Mouse (Mus musculus) layer of hippocampus, postnatal 25 days (tissue): ENCODE measurements around the gene Tmem50a. TPM values are rescaled to one million over a fixed set of nuclear protein-coding genes. Genes with fewer than 3 reads are reported as not detected.
"Not testable (repeated sequence)": the region's sequence is repeated elsewhere in the genome, so short reads cannot be mapped to it uniquely, and the experiment has no call there.

Source experiments
- DNase-seq, 2 experiments: peaks; one replicate each; pipeline ENCODE4 v3.0.0; 2022; ENCODE audit warnings: mixed read lengths in 2 of 2, low spot score in 1 of 2; ENCODE audit errors: extremely low spot score in 1 of 2
- total RNA-seq, 2 experiments: library from RNA; stranded (reverse); gene quantifications; 2 replicates each; pipeline ENCODE4 v1.2.3; 2021

The Tmem50a gene
- total RNA-seq, 2 experiments from 2014 or later: 107 to 122 TPM

DNA sequence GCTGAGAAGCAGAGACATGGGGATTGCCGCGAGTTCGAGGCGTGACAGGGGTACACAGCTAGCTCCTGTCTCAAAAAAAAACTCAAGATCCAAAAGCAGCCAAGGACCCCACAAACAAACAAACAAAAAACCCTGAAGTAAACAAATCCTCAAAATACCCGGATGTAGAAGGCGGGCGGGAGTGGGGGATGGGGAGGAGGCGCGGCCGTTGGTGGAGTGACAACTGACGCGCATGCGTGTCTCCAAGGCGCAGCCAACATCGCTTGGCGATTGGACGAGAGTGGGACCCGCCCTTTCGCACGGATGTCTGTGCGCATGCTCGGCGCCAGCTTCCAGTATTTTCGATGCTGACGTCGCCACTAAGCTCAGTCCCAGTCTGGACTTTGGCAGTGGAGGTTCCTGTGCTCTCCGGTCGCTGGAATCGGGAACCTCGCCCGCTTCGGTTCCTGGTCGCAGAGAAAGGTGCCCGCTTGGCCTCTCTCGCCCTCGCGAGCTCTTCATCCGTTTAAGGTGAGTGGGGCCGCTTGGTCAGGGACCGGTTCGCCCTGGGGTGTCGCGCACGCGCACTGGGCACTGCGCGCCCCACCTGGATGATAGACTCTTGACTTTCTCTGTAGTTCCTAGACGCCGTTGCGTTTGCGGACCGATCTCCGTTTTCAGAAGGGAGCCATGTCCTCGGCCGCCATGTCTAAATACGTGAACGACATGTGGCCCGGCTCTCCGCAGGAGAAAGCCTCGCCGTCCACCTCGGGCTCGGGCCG is 8.6 kb upstream of the Tmem50a start, which contains the start of gene Rsrp1:
TSS of gene Rsrp1 (plus strand) at position 335 of the 761 bp plus-strand sequence.
- DNase-seq: peak; percentile 90 to 91

DNA sequence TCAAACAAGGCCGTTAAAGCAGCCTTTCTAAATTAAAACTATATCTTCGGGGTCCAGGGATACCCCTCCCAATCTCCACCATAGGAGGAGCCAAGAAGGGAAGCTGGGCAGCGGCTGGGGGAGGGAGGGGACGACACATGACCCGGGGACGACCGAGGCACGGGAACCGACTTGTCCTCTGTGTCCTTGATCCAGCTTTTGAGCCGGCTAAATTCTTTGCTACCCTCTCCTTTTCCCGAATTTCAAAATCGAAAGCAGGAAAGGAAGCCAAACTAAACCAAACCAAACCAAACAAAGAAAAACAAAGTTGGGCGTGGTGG is 8.1 kb upstream of the Tmem50a start:
- peak in 1 of 2 experiments; percentile 45 for DNase-seq

DNA sequence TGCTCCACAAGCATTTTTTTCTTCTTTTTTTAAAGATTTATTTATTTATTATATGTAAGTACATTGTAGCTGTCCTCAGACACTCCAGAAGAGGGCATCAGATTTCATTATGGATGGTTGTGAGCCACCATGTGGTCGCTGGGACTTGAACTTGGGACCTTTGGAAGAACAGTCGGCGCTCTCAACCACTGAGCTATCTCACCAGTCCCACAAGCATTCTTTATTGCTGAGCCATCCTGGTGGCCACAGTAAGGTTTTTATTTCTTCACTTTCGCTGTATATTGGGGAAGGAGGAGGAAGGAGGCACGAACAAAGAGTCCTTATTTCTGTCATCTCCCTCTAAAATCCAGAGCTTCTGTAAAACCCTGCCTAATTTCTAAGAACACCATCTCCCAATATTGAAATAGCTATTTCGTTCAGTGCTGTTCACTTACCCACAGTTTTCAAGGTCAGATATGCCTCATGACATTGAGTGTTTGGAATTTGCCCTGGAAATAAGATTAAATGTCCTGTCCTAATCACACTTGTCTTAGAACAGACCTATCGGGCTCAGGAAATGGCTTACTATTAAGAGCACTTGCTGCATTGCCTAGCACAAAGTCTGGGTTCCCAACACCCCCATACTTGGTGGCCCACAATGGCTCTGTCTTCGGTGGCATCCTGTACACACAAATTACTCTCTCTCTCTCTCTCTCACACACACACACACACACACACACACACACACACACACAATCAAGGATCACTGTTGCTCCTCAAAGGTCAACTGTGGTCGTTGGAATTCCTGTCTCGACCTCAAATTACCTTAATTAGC is 7.5 kb upstream of the Tmem50a start:
- no peak for DNase-seq

DNA sequence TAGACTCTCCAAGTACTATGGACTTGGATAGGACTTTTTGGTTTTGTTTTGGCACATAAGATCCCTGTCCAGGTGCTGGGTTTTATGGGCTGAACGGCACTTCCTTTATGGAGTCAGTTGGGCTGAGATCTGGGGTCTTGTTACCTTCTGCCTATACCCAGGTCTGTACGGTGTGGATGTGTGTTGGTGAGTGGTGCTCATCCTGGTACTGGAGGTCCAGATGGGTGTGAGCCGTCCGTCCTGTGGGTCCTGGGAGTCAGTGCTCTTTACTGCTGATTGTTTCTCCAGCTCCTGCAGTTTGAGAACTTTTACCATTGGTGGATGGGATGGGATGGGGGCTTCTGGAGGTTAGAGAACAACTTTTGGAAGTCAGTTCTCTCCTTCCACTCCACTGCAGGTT is 6.9 kb upstream of the Tmem50a start:
- DNase-seq: no peak

DNA sequence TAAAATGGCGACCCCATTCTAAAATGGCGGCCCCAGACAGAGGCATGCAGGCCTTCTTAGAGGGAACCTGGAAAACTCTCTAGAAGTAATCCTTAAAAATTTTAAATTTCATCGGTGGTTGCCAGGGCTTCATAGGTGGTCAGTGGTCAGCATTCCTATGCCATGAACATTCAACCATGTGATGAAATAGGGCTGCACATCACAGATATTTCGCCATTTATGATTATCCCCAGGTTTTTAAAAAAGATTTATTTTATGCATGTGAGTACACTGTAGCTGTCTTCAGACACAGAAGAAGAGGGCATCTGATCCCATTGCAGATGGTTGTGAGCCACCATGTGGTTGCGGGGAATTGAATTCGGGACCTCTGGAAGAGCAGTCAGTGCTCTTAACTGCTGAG is 5.8 kb upstream of the Tmem50a start:
- DNase-seq: no peak

DNA sequence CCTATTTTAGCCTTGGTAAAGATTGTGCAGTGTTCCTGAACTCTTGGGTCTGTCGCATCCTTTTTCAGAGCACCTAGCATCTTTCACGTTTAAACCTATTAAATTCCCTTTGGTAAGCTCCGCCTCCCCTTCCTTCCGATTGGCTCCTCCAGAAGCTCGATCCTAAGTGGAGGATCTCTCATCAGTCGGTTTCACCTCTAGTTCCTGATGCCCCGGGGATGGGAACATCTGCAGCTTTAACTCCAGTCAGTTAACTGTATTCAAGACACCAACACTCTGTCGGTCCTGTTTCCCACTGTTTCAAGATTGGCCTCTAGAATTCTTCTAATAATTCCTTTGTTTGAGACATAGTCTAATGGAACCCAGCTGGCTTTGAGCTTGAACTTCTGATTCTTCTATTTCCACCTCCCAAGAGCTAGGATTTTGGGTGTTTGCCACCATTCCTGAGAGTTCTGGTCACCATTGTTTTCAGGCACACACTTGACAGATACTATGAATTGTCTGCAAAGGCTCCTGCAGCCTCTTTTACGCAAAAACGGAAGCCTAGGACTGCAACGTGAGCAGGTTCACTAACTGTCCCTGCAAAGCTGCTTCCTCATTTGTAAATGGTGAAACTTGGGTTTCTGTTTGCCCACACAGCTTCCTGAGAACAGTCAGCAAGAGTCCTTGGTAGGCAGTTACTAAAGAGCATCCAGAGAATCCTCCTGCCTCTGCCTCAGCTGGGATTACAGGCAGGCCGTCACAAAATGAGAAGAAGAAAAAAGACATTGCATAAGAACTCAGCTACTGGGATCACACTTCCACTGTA is 5.1 kb upstream of the Tmem50a start:
- DNase-seq: no peak

DNA sequence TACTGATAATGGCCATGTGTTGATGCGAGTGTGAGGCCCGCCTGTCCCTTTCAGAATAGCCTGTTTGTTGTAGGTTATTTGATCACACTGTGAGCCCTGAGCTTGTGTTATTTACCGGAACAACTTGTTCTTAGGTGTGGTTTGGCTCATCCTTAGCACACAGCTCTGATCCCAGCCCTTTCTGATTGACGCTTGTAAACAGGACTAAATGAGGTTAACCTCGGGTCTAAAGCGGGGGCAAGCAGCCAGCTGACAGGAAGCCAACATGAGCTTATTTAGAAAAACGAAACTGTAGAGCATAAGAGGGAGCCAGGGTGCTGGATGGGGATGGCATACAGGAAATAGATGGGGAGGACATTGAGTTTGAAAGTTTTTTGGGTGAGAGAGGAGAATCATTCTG is 3.6 kb upstream of the Tmem50a start:
- no peak for DNase-seq

DNA sequence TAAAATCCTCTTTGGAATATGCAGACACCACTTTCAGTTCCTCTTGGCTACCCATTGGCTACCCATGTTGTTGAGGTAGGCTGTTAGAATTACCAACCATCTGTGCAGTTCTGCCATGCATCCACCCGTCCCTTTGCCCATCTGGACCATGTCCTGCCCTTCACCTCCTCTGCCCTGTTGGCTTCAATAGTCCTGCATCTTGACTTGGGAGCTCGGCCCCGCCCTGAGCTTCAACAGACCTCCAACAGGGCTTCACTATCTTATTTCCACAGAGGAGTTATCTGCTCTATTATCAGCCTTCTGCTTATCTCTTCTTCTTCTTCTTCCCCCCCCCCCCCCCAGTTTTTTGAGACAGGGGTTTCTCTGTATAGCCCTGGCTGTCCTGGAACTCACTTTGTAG is 2.4 kb upstream of the Tmem50a start:
- no peak for DNase-seq

DNA sequence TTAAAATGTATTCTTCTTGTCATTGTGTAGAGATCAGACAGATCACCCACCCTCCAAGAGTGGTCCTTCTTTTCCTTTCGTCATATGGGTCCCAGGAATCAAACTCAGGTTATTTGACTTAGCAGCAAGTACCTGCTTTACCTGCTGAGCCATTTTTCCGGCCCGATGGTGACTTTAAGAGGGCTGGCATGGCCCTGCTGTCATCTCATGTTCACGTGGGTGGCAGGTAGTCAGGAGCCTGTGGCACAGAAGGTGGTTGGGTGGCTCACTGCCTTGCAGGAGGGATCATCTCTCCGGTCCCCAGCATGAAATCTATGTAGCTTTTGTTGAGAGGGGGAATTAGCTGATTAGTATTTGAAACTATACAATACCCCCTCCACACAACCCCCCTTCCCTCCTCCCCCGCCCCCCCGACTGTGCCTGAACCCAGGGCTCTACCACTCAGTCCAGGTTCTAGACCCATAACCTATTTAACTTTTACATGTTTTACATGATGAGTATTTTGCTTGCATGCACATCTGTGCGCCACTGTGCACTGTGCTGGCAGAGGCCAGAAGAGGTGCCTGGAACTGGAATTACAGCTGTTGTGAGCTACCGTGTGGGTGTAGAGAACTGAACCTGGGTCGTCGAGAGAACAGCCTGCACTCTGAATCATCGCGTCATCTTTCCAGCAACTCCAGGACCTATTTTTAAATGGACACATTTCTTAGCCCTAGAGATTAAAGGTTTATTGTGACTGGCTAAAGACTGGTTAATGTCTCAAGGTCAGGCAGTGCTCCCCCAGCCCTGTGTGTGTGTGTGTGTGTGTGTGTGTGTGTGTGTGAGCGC is 613 bp upstream of the Tmem50a start:
- DNase-seq: no peak

DNA sequence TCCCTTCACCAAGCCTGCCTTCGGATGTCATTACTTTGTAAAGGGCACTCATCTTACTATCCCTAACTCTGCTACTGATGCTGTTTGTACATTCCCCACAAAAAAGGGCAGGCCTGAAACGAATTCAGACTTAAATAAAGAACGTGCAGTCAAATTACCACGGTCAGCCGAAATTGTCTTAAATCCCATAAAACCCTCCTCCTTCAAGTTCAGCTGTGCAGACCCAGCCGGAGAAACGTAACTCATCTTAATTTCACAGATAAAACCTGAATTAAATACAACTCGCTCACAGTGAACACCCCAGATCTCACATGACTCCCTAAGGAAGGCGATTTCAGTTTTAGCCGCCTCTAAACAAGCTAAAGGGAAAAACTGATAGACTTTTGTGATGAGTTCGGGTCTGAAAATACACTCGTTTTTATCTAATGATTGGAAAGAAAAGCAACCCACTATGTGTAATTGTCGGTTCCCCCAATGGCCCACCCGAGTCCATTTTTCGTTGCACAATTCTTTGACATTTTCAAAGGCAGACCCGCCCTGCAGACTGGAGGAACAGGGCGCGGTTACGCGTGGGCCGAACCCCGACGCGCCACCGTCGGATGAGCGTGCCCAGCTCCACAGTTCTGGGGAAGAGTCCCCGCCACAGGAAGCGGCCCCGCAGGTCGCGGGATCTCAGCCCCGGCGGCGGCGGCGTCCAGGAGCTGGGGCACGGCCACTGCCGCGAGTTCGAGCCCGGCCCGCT is 531 bp downstream of the Tmem50a start:
- DNase-seq: no peak

DNA sequence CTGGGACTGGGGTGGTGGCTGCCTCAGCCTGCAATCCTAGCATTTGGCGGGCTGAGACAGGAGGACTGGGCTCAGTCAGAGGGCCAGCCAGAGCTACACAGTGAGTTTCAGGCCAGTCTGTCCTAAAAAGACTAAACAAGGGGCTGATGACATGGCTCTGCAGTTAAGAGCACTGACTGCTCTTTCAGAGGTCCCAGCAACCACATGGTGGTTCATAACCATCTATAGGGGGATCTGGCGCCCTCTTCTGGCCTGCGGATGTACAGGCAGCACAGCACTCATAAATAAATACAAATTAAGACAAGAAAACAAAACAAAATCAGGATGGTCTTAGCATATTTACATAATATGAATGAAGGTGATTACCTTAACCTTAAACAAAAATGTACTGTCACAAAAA is 1.4 kb downstream of the Tmem50a start:
- DNase-seq: peak in 1 of 2 experiments; percentile 77

DNA sequence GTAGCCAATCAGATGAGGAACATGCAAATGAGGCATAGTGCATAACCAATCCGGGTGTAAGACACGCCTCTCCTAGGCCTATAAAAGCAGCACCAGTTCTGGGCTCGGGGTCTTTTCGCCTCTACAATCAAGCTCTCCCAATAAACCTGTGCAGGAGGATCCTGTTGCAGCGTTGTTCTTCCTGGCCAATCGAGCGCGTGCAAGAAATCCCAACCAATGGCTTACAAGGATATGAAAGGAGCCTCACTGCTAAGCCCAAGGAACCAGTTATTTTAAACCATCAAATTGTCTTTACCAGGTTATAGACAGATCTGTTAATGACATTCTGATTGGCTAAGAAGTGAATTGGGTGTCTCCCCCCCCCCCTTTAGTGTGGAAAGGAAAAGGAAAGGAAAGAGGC is 3.4 kb downstream of the Tmem50a start:
- not testable (repeated sequence) for DNase-seq

DNA sequence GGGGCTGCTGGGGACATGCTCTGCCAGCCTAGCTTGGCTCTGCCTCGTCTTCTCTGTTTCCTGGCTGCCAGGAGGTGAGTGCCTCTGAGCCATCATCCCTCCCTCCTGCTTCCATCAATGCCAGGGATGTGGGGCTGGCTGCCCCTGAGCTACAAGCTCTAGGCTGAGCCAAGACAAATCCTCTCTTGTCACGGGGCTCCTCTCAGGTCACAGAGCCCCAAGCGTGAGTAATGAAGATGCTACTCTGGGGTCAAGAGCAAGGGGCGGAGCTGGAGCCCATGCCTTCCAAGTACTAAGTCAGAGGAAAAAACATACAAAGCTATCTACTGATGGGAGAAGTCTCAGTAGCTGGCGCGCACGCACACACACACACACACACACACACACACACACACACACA is 11.8 kb downstream of the Tmem50a start:
- no peak for DNase-seq

DNA sequence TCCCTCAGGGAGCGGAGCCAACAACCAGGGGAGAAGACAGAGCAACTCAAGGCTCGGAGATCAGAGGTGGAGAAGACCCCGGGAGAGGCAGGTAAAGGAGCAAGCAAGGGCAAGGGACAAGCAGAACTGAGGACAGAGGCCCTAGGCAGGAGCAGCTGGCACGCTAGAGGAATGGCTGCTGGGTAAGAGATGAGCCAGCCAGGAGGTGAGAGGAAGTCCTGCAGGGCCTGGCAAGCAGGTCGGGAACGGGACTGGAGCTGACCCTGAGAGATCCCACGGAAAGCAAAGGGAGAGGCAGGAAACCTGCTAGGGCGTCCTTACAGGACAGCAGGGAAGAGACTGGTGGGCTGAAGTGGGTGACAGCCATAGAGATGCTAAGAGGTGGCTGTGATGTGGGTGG is 13.7 kb downstream of the Tmem50a start:
- DNase-seq: no peak

DNA sequence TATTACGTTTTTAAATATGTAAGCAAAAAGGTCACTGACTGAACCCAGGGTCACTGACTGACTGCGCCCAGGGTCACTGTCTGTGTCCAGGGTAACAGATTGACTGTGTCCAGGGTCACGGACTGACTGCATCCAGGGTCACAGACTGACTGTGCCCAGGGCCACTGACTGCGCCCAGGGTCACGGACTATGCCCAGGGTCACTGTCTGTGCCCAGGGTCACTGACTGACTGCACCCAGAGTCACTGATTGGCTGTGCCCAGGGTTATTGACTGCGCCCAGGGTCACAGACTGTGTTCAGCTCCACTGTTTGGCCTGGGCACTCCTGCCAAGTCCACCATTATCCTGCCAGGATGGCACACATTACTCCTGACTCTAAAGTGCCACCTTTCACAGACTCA is 17.6 kb downstream of the Tmem50a start:
- DNase-seq: no peak

DNA sequence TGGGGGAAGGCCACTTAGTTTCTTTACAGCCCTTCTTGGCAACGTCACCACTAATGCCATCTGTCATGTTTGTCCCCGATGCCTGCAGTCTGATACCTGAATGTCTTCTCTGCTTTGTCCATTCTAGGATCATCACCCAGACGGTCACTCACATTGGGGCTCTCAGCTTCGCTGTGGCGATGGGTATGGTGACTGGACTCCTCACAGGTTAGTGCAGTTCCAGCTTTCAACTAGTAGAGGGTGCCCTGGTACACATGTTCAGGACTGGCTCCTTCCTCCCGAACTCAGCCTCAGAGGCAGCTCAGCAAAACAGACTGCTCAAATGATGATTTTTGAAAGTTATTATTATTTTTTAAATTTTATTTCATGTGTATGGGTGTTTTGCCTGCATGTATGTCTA is 22.7 kb downstream of the Tmem50a start:
- peak; percentile 26 to 62 for DNase-seq

DNA sequence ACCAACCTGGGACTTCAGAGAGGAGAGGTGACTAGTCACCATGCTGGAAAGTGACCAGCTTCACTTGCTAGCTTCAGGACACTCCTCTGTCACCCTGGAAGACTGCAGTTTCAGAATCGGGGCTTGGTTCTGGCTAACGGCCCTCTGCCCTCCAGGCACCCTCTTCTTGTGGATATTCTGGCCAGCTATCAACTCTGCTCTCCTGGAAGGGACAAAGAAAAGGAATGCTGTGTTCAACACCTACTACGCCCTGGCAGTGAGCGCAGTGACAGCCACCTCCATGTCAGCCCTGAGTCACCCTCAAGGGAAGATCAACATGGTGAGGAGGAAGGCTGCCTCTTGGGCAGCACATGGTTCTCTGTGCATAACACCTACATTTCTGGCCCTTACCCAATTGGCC is 30.5 kb downstream of the Tmem50a start:
- no peak for DNase-seq

DNA sequence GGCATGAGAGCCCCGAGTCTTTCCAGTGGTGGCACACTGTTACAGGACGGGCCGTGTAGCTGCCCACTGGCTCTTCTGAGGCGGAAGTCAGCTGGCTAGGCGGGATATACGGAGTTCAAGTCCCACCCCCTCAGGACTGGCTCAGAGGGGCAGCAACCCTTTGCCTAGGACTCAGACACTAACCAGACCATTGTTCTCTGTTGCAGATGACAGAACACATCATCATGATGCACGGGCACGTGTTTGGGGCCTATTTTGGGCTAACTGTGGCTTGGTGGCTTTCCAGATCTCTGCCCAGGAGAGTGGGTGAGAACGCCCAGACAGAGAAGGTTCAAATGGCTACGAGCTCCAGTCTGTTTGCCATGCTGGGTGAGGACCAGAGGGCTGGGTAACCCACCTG is 31.0 kb downstream of the Tmem50a start:
- DNase-seq: no peak

DNA sequence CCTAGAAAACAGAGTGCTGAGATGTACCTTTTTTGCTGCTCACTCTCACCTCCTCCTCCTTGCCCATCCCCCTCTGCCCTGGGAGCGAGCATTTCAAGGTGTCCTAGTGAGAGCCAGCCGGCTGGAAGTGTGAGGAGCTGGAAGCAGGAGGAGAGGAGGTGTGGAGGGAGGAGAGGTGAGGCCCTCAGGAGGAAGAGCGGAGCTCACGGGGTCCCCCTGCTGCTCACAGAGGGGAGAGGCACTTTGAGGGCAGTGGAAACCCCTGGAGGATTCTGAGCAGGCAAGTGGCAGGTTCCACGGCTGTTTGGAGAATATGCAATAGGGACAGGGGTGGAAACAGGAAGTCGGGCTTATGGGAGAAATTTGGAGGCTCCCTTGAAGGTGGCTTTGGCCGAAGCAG is 31.6 kb downstream of the Tmem50a start:
- peak in 1 of 2 experiments; percentile 11 for DNase-seq

DNA sequence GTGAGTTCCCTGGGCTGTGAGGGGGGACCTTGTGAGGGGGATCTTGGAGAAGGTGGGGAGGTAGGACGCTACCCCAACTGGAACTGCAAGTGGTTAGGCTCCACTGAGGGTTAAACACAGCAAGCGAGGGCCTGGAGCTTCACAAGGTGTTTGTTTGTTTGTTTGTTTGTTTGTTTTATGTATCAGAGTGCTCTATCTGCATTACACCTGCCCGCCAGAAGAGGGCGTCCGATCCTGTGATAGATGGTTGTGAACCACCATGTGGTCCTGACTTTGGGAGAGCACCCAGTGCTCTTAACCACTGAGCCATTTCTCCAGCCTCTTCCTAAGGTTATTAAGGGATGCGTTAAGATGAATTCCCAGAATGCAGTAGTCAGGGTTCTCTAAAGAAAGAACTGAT is 34.8 kb downstream of the Tmem50a start:
- peak in 1 of 2 experiments; percentile 35 for DNase-seq
